Mouse (Mus musculus) liver, embryonic 14.5 days (tissue): Measurements from ENCODE around the gene Jkamp.

Source experiments
- CTCF ChIP-seq: IDR thresholded peaks from 2 replicates; pipeline ENCODE4 v1.5.1; 2016; ENCODE audit warnings: antibody characterized with exemption, low read depth, control low read depth
- EP300 ChIP-seq: IDR thresholded peaks from 2 replicates; pipeline ENCODE4 v1.6.1; 2016; ENCODE audit warnings: antibody characterized with exemption, low read depth

DNA sequence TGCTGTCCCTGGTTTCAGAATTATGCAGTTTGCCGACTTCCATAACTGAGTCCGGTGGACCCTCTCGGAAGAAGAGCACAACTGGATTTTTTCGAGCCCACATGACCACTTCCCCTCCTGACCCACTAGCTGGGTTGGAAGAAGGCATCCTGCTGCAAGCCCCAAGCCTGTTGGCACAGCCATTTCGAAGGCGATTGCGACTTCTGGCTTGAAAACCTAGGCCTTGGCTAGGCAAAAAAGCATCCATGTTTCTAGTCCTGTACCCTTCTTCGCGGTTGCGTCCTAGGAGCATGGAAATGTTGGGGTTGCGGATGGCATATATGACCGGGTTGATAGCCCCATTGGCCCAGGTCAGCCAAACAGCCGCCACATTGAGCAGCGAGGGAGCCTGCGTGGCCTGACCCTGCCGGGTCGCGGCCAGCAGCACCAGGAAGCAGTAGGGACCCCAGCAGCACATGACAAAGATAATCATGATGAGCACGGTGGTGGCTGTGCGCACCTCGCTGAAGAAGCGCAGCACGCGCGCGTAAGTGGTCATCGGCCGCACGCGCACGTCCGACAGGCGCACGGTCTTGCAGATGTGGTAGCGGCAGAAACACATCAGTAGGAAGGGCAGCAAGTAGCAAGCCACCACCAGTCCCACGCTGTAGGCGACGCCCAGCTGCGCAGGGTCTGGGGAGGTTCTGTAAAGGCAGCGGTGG lies 15.6 kb upstream of the Jkamp start:
- TF ChIP-seq CTCF: no peak
- TF ChIP-seq EP300: no peak
